Mouse (Mus musculus): ENCODE measurements around the gene Ftsj1. TPM values are rescaled to one million over a fixed set of nuclear protein-coding genes. Genes with fewer than 3 reads are reported as not detected.

Ftsj1 gene
- polyA plus RNA-seq, 1 experiment = 17.1 TPM

DNA sequence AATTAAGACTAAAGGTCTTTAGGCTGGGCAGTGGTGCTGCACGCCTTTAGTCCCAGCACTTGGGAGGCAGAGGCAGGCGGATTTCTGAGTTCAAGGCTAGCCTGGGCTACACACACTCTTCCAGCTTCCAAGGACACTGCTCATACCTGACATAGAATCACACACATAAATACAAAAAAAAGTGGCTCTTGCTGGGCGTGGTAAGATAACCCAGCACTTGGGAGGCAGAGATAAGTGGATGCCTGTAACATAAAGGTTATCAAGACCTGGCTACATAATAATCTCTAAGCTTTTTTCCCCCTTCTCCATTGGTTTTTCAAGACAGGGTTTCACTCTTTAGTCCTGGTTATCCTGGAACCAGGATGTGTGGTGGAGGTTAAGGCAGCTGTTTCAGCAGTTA, 18.6 kb downstream of the Ftsj1 start:
- TF ChIP-seq GATA1 (IDR thresholded peaks at IDR 0.05; ENCODE audit: low read length) = peak; percentile 4

DNA sequence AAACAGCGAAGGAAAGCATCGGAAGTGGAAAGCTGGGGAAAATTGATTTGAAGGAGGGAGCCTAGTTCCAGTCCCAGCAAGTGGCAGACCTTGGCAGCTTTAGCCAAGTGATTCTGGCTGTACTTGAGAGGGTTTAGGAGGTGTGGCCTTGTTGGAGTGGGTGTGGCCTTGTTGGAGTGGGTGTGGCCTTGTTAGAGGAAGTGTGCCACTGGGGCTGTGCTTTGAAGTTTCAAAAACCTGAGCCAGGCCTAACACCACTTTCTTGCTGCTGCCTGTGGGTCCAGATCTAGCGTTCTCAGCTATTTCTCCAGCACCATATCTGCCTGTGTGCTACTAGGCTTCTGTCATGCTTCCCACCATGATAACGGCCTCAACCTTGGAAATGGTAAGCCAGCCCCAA, 21.9 kb downstream of the Ftsj1 start:
- TF ChIP-seq GATA1 (IDR thresholded peaks at IDR 0.05; ENCODE audit: low read length) = no peak

DNA sequence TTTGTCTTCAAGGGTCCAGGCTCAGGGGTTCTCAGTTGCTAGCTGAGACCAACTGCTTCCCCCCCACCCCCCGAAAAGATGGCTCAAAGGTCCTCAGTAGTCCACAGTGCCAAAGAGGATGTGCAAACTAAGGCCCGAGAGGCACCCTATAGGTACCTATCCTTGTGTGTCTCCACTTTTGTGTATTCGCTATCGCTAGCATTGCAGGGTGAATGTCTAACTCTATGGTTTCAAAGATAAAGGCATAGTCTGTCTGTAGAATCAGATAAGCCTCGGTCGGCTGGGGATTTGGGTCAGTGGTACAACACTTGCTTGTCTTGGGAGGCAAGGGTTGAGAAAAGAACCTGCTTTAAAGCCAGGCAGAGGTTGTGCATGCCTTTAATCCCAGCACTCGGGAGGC, 28.7 kb downstream of the Ftsj1 start:
- no peak for TF ChIP-seq GATA1 (IDR thresholded peaks at IDR 0.05; ENCODE audit: low read length)

DNA sequence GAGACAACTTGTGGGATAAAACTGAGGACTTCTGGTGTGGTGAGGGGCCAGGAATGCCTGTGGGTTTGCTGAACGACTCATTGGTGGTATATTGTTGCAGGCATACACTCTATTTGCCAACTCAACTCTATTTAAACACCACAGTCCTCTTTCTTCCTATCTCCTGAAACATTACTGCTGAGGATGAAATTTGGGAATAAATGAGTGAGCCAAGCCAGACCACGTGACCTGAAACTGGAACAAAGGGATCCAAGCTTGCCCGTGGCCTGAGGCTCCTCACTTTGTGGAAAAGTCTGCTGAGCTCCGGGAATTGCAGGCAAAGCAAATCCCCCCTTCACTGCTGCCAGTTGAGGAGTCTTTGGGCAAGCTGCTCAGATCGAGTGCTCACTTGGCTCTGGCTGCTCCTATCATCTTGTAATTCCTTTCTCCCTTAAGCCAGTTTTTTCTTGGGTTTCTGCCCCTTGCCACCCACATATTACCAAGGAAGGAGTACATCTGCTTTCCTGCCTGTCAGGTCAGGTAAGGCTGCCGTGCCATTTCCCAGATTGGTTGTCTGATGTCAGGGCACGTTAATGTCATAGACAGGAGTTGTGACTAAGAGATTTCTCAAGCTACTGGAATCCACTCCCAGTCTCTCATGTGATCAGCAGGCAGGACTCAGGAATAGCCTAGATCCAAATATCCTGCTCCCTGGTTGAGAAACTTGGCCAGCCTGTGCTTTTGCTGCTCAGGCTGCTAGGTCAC, 29.4 kb downstream of the Ftsj1 start:
- TF ChIP-seq GATA1 (IDR thresholded peaks at IDR 0.05; ENCODE audit: low read length) = no peak

DNA sequence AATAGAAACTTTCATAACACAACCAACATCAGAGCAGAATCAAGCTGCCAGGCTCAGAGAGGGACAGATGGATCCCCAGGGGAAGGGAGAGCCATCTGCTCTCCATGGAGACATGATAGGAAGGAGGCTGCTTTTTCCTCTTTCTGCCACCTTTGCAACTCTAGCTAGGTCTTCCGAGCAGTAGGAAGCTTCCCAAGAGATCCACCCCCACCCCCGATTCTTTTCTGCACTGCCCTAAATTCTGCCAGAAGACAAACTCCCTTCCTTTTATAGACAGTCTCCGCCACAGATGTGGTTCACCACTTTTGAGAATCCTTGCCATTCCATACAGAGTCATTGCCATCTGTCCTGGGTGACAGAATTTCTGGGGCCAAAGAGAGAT, 29.9 kb downstream of the Ftsj1 start:
- TF ChIP-seq GATA1 (IDR thresholded peaks at IDR 0.05; ENCODE audit: low read length) = no peak

DNA sequence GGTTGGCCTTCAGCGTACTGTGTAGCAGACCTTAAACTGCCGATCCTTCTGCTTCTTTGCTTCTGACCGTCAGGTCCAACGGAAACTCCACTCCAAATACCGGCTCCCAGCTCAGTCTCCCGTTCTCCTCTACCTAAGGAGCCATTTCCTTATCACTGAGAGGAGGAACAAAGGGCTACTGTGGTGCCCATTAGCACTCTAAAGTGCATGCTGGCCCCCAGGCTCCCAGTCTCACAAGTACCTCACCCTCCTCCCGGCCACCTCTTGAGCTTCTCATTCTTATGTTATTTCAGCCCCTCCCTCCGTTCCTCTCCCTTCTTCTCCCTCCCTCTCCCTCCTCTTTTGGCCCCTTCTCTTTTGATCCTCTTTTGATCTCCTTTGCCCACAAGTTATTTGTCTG, 32.6 kb downstream of the Ftsj1 start:
- no peak for TF ChIP-seq GATA1 (IDR thresholded peaks at IDR 0.05; ENCODE audit: low read length)

DNA sequence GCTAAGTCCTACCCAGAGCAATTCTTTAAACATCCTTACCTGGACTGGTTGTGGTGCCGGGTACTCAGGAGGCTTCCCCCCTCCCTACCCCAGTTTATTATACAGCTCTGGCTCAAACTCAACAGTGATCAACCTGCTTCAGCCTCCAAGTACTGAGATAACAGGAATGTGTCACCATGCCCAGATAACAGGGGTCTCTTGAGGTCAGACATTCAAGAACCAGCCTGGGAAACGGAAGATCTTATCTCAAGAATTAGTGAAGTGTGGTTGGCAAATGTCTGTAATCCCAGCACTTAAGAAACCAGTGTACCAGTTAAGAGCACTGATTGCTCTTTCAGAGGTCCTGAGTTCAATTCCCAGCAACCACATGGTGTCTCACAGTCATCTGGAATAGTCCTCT, 34.1 kb downstream of the Ftsj1 start:
- no peak for TF ChIP-seq GATA1 (IDR thresholded peaks at IDR 0.05; ENCODE audit: low read length)

DNA sequence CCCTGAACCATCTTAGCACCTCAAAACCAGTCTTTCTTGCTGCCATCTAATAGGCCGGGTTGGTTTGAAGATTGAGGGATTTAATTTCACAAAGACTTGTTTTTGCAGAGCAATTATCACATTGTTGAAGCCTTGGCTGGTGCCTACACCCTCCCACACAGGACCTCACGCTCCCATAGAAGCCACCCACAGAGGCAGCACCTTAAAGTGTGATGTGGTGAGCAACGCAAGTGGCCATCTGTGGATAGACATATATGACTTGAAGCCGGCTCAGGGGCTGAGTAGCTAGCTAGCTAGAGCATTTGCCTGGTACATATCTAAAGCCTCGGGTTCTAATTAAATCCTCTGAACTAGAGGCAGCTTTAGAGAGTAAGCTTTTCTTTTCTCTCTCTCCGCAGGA, 34.8 kb downstream of the Ftsj1 start:
- no peak for TF ChIP-seq GATA1 (IDR thresholded peaks at IDR 0.05; ENCODE audit: low read length)

DNA sequence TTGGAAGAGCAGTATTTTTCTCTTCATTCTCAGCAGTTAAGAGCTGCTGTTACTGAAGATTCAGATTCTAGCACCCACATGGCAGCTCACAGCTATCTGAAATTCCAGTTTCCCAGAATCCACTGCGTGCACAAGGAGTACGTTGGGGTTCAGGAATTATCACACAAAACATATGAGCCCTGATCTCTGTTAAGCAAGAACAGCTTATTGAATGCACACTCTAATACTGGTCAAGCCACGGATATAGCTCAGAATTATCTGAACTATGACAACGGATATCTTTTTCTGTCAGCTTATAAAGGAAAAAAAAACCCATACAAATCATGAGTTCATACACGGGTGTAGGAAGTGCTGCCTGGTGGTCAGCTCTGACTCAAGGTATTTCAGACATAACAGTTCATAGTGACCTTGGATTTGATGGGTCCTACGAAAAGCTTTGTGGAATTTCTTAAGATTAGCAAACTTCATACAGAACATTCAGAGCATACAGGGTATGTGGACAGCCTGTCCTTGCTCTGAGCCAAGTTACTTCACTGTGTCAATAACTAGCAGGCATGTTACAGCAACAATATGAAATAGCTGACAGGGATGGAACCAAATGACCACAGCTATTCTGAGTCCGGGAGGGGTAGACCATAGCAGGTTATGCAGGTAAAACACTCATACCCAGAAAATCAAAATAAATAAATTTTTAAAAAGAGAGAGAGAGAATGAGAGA, 40.6 kb downstream of the Ftsj1 start:
- TF ChIP-seq GATA1 (IDR thresholded peaks at IDR 0.05; ENCODE audit: low read length) = no peak

DNA sequence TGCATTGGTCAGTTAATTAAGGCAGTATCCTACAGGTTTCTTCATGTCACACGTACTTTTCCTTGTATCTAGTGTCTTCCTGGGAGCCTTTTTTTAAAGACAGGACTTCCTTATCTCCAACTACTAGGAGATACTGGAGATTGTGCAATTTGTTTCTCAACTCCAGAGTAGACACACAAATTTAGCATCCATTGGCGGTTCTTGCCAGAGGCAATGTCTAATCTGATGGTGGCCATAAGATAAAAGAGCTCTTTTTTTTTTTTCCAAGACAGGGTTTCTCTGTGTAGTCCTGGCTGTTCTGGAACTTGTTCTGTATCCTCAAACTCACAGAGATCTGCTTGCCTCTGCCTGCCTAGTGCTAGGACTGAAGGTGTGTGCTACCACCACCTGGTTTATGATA, 42.5 kb downstream of the Ftsj1 start:
- no peak for TF ChIP-seq GATA1 (IDR thresholded peaks at IDR 0.05; ENCODE audit: low read length)

DNA sequence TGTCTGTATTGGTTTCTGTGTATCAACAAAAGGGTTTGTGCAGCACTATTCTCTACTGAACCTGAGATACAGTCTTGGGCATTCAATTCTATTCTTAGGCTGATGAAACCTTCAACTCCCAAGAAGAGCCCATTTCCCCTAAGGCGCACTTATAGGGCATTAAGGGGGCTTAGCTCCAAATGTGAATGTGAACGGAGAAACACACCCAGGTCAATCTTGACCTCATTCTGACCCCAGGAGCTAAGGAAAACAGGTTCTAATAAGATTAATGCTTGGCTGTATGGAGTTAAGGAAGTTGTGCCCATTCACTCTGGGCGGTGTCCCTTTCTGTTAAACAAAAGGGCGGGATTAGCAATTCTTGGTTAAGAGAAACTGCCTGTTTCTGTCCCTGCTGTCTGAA, 45.0 kb downstream of the Ftsj1 start:
- TF ChIP-seq GATA1 (IDR thresholded peaks at IDR 0.05; ENCODE audit: low read length) = no peak

DNA sequence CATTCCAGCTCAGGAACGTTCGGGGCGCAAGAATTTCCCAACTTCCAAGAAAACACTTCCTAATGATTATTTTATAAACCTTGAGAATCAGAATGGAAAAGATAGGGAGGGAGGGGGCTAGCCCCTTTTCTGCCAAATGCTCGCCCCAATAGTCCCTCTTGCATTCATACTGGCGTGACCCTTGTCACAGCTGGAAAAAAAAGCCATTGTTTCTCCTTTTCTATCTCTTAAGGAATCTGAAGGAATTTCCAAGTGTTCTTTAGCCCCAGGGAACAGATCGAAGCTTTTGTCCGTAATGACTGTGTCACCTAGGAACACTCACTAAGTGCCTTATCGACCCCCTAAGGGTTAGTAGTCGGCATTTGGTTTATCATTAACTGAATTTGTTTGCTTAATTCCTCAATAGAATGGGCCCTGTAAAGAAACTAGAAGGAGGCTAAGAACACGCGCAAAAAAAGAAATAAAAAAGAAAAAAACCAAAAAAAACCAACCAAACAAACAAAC, 45.5 kb downstream of the Ftsj1 start:
- TF ChIP-seq GATA1 (IDR thresholded peaks at IDR 0.05; ENCODE audit: low read length) = no peak

DNA sequence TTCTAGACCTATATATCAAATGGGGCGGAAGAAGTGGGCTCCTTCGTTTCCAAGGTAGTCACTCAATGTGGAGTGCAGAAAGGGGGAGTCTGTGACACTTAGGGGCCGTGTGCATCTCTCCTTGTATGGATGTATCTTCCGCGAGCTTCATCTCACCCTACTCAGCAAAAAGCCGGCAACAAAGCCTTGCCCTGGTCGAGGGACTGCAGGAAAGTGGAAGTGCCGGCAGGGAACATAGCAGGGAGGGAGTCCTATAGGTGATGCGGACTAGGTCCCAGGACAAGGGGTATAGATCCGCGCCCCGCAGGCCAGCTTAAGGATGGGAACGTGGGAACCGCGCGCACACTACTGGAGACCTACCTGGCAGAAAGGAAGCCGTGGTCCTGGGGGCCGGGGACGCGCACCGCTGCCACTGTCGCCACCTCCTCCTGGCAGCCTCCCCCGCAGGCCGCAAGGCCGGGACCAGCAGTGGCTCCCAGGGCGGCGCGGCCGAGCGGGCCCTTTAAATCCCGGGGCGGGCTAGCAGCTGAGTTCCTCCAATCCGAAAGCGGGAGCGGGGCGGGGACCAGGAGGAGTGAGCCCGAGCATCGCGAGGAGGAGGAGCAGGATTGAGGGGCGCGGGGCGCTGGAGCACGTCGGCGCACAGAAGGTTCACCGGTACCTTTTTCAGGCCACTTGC, 46.1 kb downstream of the Ftsj1 start, which contains the start of gene Porcn:
Porcn (minus strand) TSS at position 511 of the 679 bp plus-strand sequence.
- TF ChIP-seq GATA1 (IDR thresholded peaks at IDR 0.05; ENCODE audit: low read length) = no peak

DNA sequence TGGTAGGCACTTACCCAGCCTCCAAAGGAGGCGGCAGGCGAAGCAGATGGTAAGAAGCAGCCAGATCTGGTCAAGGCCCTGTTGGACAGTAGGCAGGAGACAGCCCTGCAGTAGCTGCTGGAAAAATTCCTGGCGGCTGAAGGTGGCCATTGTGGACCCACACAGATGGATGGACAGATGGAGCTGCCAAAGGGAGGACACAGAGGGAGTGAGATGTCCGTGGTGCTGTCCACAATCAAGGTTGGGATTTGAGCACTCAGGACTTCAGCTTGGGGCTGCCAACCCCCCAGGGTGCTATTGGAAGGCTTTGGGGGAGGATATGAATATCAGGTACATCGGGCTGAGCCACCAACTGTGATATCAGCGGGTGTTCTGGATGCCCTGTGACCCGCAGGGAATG, 46.7 kb downstream of the Ftsj1 start:
- TF ChIP-seq GATA1 (IDR thresholded peaks at IDR 0.05; ENCODE audit: low read length) = no peak

DNA sequence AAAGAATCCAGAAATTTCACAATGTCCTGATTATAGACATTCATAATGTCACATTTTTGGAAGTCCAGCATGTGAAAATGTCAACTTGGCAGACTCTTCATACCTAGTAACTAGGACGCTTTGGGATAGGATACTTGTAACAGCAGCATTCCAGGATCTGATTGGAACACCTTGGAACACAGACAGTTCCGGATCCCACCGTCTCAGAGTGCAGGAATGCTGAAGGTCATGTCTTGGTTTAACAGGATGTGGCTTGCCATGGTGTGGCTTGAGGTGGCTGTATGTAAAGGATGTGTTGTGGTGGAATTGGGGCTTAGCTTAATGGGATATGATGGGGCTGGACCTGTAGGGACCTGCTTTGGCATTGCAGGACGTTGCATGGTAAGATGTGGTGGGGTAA, 47.1 kb downstream of the Ftsj1 start:
- TF ChIP-seq GATA1 (IDR thresholded peaks at IDR 0.05; ENCODE audit: low read length) = no peak

DNA sequence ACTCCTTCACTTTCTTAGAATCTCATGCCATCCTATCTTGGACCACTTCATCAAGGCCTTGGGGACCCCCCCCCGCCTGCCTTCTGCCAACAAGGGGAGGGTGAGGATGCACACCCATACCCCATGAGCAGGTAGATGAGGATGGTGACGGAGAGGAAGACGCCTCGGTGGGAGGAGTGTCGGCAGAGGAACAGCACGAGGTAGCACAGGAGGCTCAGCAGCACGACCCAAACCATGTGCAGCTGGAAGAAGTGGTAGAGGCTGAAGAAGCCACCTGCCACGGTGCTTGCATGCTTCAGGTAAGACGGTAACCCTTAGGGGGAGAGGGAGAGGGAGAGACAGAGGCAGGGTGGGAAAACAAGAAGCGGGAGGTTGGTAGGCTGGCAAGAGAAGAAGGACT, 48.1 kb downstream of the Ftsj1 start:
- no peak for TF ChIP-seq GATA1 (IDR thresholded peaks at IDR 0.05; ENCODE audit: low read length)
